In the genomic region with DNA sequence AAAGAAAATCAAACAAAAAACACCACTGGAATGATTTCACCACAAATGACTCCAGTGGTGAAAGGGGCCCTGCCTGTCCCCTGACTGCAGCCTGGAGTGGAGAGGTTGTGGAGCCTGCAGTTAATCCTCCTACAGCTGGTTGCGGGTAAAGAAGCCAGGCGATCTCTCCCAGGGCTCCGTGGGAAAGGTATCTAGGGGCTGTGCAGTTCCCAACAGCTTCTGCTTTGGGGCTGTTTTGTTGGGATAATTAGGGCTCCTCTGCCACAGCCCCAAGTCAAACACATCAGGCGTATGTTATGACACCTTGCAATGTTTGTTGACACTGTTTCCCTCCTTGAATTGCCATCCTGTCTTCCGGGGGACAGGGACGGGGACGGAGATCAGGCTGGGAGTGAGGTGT, we compare ENCODE assay signal across 9 mouse cellular contexts. TPM values are rescaled to one million over a fixed set of nuclear protein-coding genes. Genes with fewer than 3 reads are reported as not detected.
DNase-seq lines count a peak whose midpoint lies in the region; ATAC-seq and TF ChIP-seq lines count a peak whose summit lies in the region.
"Had no signal": no experiment of that assay in that cellular context is flagged by ENCODE, and none has a peak within 500 bp of the region (broad histone marks: within the 10 kb centered on the region; RNA-seq: fewer than 3 reads in every experiment).

No protein-coding gene starts in this region.

- no peak for ATAC-seq in heart, embryonic 15.5 days (replicated peaks; ENCODE audit: insufficient number of reproducible peaks, insufficient read depth, low FRiP score, low read depth)
- ATAC-seq in forebrain, embryonic 14.5 days, result no peak
- no peak for ATAC-seq in midbrain, embryonic 13.5 days

- no peaks in the 10 kb centered on the region for H3K36me3 ChIP-seq in heart, embryonic 15.5 days
- no peaks in the 10 kb centered on the region for H3K36me3 ChIP-seq in ES-E14 (ENCODE audit: control insufficient read depth, insufficient read depth, low read length, poor library complexity, severe bottlenecking)
- H3K36me3 ChIP-seq in forebrain, embryonic 14.5 days (ENCODE audit: control insufficient read depth, insufficient read depth, low read length), result no peaks in the 10 kb centered on the region
- H3K36me3 ChIP-seq in midbrain, embryonic 13.5 days, result no peaks in the 10 kb centered on the region

- no peak overlapping the region for H3K27ac ChIP-seq in heart, embryonic 15.5 days
- peak overlapping the region; percentile 44 for H3K27ac ChIP-seq in ES-E14 (ENCODE audit: insufficient read depth, low read depth, low read length, poor library complexity, severe bottlenecking)
- H3K27ac ChIP-seq in forebrain, embryonic 14.5 days (ENCODE audit: low read depth, low read length), result no peak overlapping the region
- no peak overlapping the region for H3K27ac ChIP-seq in midbrain, embryonic 13.5 days

- H3K4me1 ChIP-seq in heart, embryonic 15.5 days (replicated peaks), result peaks cover 20% of the 10 kb centered on the region
- H3K4me1 ChIP-seq in ES-E14 (ENCODE audit: control insufficient read depth in 2 of 2, insufficient read depth in 2 of 2, low read length in 2 of 2, poor library complexity in 1 of 2), result peaks cover 4 to 14% of the 10 kb centered on the region in 2 experiments; a peak in 3 of 4 replicates
- H3K4me1 ChIP-seq in forebrain, embryonic 14.5 days (ENCODE audit: control insufficient read depth, insufficient read depth, low read length), result peaks cover 7% of the 10 kb centered on the region; the same call in 1 of the 2 replicates
- H3K4me1 ChIP-seq in midbrain, embryonic 13.5 days (replicated peaks), result peaks cover 10% of the 10 kb centered on the region

- WGBS in heart, embryonic 15.5 days, result 18% methylated on average over 7 of the region's 7 CpGs
- 13% methylated on average over 7 of the region's 7 CpGs for WGBS in forebrain, embryonic 14.5 days
- WGBS in midbrain, embryonic 13.5 days, result 23% methylated on average over 7 of the region's 7 CpGs

- no peaks in the 10 kb centered on the region for H3K27me3 ChIP-seq in heart, embryonic 15.5 days
- H3K27me3 ChIP-seq in forebrain, embryonic 14.5 days (replicated peaks; ENCODE audit: control insufficient read depth, insufficient read depth, low read length), result no peaks in the 10 kb centered on the region
- H3K27me3 ChIP-seq in midbrain, embryonic 13.5 days, result no peaks in the 10 kb centered on the region

- H3K9me3 ChIP-seq in heart, embryonic 15.5 days (replicated peaks), result no peaks in the 10 kb centered on the region
- no peaks in the 10 kb centered on the region for H3K9me3 ChIP-seq in ES-E14 (ENCODE audit: control insufficient read depth, insufficient read depth, low read depth, low read length)
- H3K9me3 ChIP-seq in forebrain, embryonic 14.5 days (replicated peaks; ENCODE audit: control insufficient read depth, low read length), result no peaks in the 10 kb centered on the region
- H3K9me3 ChIP-seq in midbrain, embryonic 13.5 days, result no peaks in the 10 kb centered on the region

- no peak overlapping the region for H3K9ac ChIP-seq in heart, embryonic 15.5 days
- H3K9ac ChIP-seq in ES-E14 (ENCODE audit: insufficient read depth, low read depth, low read length, poor library complexity, severe bottlenecking), result peak overlapping the region; percentile 18; the same call in 1 of the 2 replicates
- no peak overlapping the region for H3K9ac ChIP-seq in forebrain, embryonic 14.5 days (ENCODE audit: low read length)
- H3K9ac ChIP-seq in midbrain, embryonic 13.5 days (replicated peaks), result no peak overlapping the region

- peak overlapping the region; percentile 37 for H3K4me3 ChIP-seq in heart, embryonic 15.5 days
- peak overlapping the region in 1 of 2 experiments; percentile 37; a peak in 1 of 4 replicates for H3K4me3 ChIP-seq in ES-E14 (ENCODE audit: insufficient read depth in 1 of 2, low read depth in 1 of 2, low read length in 2 of 2, poor library complexity in 1 of 2, severe bottlenecking in 1 of 2)
- no peak overlapping the region for H3K4me3 ChIP-seq in forebrain, embryonic 14.5 days (ENCODE audit: low read depth, low read length)
- H3K4me3 ChIP-seq in midbrain, embryonic 13.5 days (replicated peaks), result no peak overlapping the region

- H3K4me2 ChIP-seq in heart, embryonic 15.5 days, result peak overlapping the region; percentile 63
- H3K4me2 ChIP-seq in forebrain, embryonic 14.5 days (ENCODE audit: low read length), result peak overlapping the region; percentile 32
- peak overlapping the region; percentile 1 for H3K4me2 ChIP-seq in midbrain, embryonic 13.5 days (replicated peaks)

- DNase-seq in heart, postnatal 25 days (ENCODE audit: low spot score), result no peak
- no peak for DNase-seq in ES-E14 (ENCODE audit: low read depth, low spot score)
- no peak for DNase-seq in forebrain, embryonic 14.5 days (ENCODE audit: low spot score)
- DNase-seq in cerebellum, postnatal 36 days, result no peak
- no peak for DNase-seq in spleen, adult 12 weeks (ENCODE audit: low spot score)
- no peak for DNase-seq in kidney, postnatal 4 days
- DNase-seq: cerebellum, postnatal 14 days had no signal

- in situ Hi-C loops in ES-E14 (cut with MboI; ENCODE audit: low sequenced_read_pairs in 2 of 2, unreplicated experiment in 2 of 2), result no loop called here

- intact Hi-C loops in heart, postnatal 25 days (cut with DNase I), result no loop called here

TF ChIP-seq in ES-E14, 5 proteins besides CTCF, POLR2A, EP300 and RAD21:
- no peak for TF ChIP-seq ZNF384 (IDR thresholded peaks at IDR 0.05; ENCODE audit: low read depth, low read length)

RNA-seq across cellular contexts. Expression of a gene that starts 47.5 kb away (rescaled TPM):
- polyA plus RNA-seq in heart, embryonic 15.5 days (2015; fragmentation: Nextera tagmentation; extraction: Ambion mirVana), result 15.0 and 21.6 TPM in 2 replicates
- total RNA-seq in heart, postnatal 25 days (2021), result 10 to 100 TPM; 26.2 to 37.6 TPM
- total RNA-seq in ES-E14 (2012; rRNA removed), result 23.5 and 29.4 TPM in 2 replicates
- 37.5 and 39.2 TPM in 2 replicates for polyA plus RNA-seq in forebrain, embryonic 14.5 days (2014; fragmentation: Nextera tagmentation; extraction: Ambion mirVana)
- polyA plus RNA-seq in midbrain, embryonic 13.5 days (2015; fragmentation: Nextera tagmentation; extraction: Ambion mirVana), result 44.6 and 48.8 TPM in 2 replicates

Comparison
In these comparisons a context has a peak if more than half of its experiments do, and no peak if none do; other contexts are left out.
1. H3K4me2 ChIP-seq: peak in every context shown above with its lines; median percentile 63 in heart, embryonic 15.5 days; 32 in forebrain, embryonic 14.5 days; 1 in midbrain, embryonic 13.5 days.